Mouse (Mus musculus) lung, postnatal 0 days (tissue): Measurements from ENCODE around the gene Bpifa1. TPM values are rescaled to one million over a fixed set of nuclear protein-coding genes. Genes with fewer than 3 reads are reported as not detected.
A peak's percentile ranks its signal among the peaks of the same experiment; 100 is the strongest.

Source experiments
- ATAC-seq: fragments of 200-750 bp; cut with Nextera tagmentation; 2 replicates; pipeline ENCODE4 v1.8.0; 2017; ENCODE audit warnings: moderate library complexity
- DNase-seq: peaks from one replicate; pipeline ENCODE4 v3.0.0-alpha.2; 2016; ENCODE audit warnings: low spot score
- H3K27ac ChIP-seq: fragments of 300-500 bp; sonication (generic); 2 replicates; pipeline ENCODE4 v1.5.1; 2014; ENCODE audit warnings: antibody characterized with exemption, mild to moderate bottlenecking, low read length, mixed read lengths
- H3K27me3 ChIP-seq: fragments of 300-500 bp; sonication (generic); replicated peaks from 2 replicates; pipeline ENCODE4 v1.6.1; 2014; ENCODE audit warnings: low read length, mixed read lengths; ENCODE audit not compliant: insufficient read depth
- H3K36me3 ChIP-seq: fragments of 300-500 bp; sonication (generic); 2 replicates; pipeline ENCODE4 v1.6.1; 2014; ENCODE audit warnings: low read length, mixed read lengths; ENCODE audit not compliant: insufficient read depth
- H3K4me1 ChIP-seq: fragments of 300-500 bp; sonication (generic); 2 replicates; pipeline ENCODE4 v1.6.1; 2014; ENCODE audit warnings: antibody characterized with exemption, low read depth, low read length, mixed read lengths; ENCODE audit not compliant: insufficient read depth
- H3K4me2 ChIP-seq: fragments of 300-500 bp; sonication (generic); replicated peaks from 2 replicates; pipeline ENCODE4 v1.6.1; 2014; ENCODE audit warnings: low read depth, mild to moderate bottlenecking, low read length, moderate library complexity, mixed read lengths
- H3K4me3 ChIP-seq: fragments of 300-500 bp; sonication (generic); 2 replicates; pipeline ENCODE4 v1.5.1; 2014; ENCODE audit warnings: low read depth, low read length
- H3K9ac ChIP-seq: fragments of 300-500 bp; sonication (generic); replicated peaks from 2 replicates; pipeline ENCODE4 v1.6.1; 2014; ENCODE audit warnings: low read depth, mild to moderate bottlenecking
- H3K9me3 ChIP-seq: fragments of 300-500 bp; sonication (generic); 2 replicates; pipeline ENCODE4 v1.6.1; 2016; ENCODE audit warnings: low read length, mixed read lengths
- CTCF ChIP-seq: IDR thresholded peaks from 2 replicates; pipeline ENCODE4 v1.5.1; 2016; ENCODE audit warnings: antibody characterized with exemption, mild to moderate bottlenecking
- EP300 ChIP-seq: IDR thresholded peaks from 2 replicates; pipeline ENCODE4 v1.6.1; 2016; ENCODE audit warnings: antibody characterized with exemption, mild to moderate bottlenecking, control low read depth
- WGBS: fragments of 180-500 bp; shearing (Covaris S2); extraction: QIAGEN DNeasy Blood & Tissue Kit; methylation state at CpG from one replicate; pipeline ENCODE4 v1.1.7; 2014; 5-methylcytosine and 5-hydroxymethylcytosine counted together
- polyA plus RNA-seq: library from polyadenylated mRNA; unstranded; fragments of >200 nt; fragmentation: Nextera tagmentation; extraction: Ambion mirVana; gene quantifications from 2 replicates; pipeline ENCODE4 v1.2.1, GENCODE M21; 2015

Gene Bpifa1
- polyA plus RNA-seq, 1 experiment from 2014 or later = 5.1 TPM

DNA sequence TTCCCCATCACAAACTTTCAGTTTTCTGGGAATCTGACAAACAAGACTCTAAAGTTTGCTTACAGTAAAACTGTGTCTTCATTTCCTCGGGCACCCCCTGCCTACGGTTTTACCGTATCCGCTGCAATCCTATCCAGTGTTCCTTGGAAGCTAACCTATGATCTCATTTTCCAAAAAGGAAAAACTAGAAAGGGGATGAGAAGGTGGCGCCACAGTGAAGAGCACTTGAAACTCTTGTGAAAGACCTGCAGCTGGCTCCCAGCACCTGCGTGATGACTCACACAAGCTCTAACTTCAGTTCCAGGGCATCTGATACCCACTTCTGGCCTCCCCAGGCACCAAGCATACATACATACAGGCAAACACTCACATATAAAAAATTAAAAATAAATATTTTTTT, 42.6 kb downstream of the Bpifa1 start:
- Histone ChIP-seq H3K27ac (peak overlapping the region; percentile 86), H3K4me2 (no peak overlapping the region), H3K9ac (no peak overlapping the region), H3K4me3 (no peak overlapping the region), H3K27me3 (no peaks in the 10 kb centered on the region), H3K36me3 (no peaks in the 10 kb centered on the region), H3K9me3 (no peaks in the 10 kb centered on the region), H3K4me1 (no peaks in the 10 kb centered on the region)
- no peak; the same call in 1 of the 2 replicates for TF ChIP-seq CTCF
- peak; percentile 57; the same call in 1 of the 2 replicates for TF ChIP-seq EP300
- DNase-seq (peak; percentile 90), ATAC-seq (peak; percentile 91)
- WGBS = 38% methylated on average over 6 of the region's 6 CpGs

DNA sequence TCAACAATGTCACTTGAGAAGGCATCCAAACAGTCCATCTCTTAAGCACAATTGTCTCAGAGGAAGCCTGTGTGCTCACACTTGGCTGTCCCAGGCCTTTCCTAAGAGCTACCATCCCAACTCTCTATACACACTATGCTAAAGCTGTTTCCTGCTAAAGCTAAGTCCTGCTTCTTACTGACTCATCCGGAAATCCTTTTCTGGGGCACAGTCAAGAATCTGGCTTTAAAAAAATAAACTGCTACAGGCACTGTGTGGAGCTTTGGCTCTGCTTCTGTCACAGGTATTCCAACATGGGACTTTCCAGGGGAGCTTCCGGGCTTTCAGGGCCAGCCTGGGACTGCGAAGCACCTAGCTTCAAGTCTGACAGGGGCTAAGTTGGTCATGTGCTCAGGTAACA, 43.1 kb downstream of the Bpifa1 start:
- TF ChIP-seq EP300 = 0 out of 2 replicates have a peak, but pooled peaks have one; percentile 4
- TF ChIP-seq CTCF = no peak
- 44% methylated on average over 3 of the region's 3 CpGs for WGBS
- no peaks in the 10 kb centered on the region for H3K36me3 ChIP-seq
- ATAC-seq (peak; percentile 87), DNase-seq (peak; percentile 56)
- no peaks in the 10 kb centered on the region for H3K9me3 ChIP-seq
- H3K4me3 ChIP-seq = no peak overlapping the region
- H3K9ac ChIP-seq = no peak overlapping the region
- H3K27me3 ChIP-seq = no peaks in the 10 kb centered on the region
- H3K4me1 ChIP-seq = no peaks in the 10 kb centered on the region
- no peak overlapping the region for H3K4me2 ChIP-seq
- peak overlapping the region; percentile 86 for H3K27ac ChIP-seq

- DNase-seq (peak; percentile 55), ATAC-seq (0 out of 2 replicates have a peak, but pooled peaks have one; percentile 12)
- Histone ChIP-seq H3K9ac (no peak overlapping the region), H3K27ac (no peak overlapping the region), H3K4me1 (no peaks in the 10 kb centered on the region), H3K27me3 (no peaks in the 10 kb centered on the region), H3K4me2 (no peak overlapping the region), H3K9me3 (no peaks in the 10 kb centered on the region), H3K4me3 (no peak overlapping the region), H3K36me3 (no peaks in the 10 kb centered on the region)
- TF ChIP-seq CTCF (peak; percentile 65), EP300 (no peak)
- 39% methylated on average over 5 of the region's 5 CpGs for WGBS
These were observed 44.8 kb downstream of the Bpifa1 start for GRCm38 (mm10) chr2:154187468-154187867.

- WGBS = 62% methylated on average over 7 of the region's 7 CpGs
- Histone ChIP-seq H3K4me3 (no peak overlapping the region), H3K27me3 (no peaks in the 10 kb centered on the region), H3K4me2 (no peak overlapping the region), H3K9ac (no peak overlapping the region), H3K36me3 (no peaks in the 10 kb centered on the region), H3K27ac (no peak overlapping the region), H3K9me3 (no peaks in the 10 kb centered on the region), H3K4me1 (no peaks in the 10 kb centered on the region)
- ATAC-seq (no peak), DNase-seq (no peak)
- TF ChIP-seq EP300 (no peak), CTCF (no peak)
These were observed 47.3 kb downstream of the Bpifa1 start for GRCm38 (mm10) chr2:154189877-154190434.

DNA sequence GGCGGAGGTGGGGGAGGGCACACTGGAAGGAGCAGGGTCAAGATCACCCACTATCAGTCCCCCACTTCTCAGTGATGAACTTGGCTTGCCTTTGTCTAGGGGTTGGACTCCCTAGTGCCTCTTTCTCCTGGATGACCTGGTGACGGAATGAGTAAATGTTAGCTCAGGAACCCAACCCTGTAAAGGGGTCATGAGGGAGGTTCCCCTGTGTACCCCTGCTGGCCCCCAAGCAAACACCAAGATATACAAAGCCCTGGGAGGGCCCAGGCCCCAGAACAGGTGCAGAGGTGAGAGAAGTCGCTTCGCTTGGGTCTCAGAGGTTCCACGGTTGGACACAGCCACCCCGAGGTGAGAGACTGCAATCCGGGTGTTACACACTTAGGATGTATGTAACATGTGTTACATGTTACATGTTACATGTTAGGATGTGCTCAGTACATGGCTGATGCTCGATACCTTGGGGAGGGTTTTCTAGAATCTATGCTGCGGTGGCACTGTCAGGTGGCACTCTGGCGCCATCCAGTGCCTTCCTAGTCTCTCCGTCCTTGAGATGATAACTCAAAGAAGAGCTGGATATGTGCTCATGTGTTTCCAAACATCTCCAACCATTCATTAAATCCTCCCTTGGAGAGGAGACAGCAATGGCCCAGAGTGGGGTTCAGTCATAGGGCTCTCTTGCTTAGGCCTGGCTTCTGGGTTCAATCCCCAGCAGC, 48.0 kb downstream of the Bpifa1 start, which contains the start of gene Bpifb1:
Gene Bpifb1 (plus strand): TSS at position 273 of the 713 bp plus-strand sequence.
- ATAC-seq (no peak), DNase-seq (no peak)
- H3K9ac ChIP-seq = no peak within 1 kb of the TSS
- no peak within 1 kb of the TSS for H3K4me2 ChIP-seq
- H3K9me3 ChIP-seq = no peaks in the 10 kb centered on the region
- no peak within 1 kb of the TSS for H3K4me3 ChIP-seq
- TF ChIP-seq CTCF (peak; percentile 45), EP300 (no peak)
- 76% methylated on average over 11 of the region's 11 CpGs for WGBS
- H3K27ac ChIP-seq = no peak within 1 kb of the TSS
- H3K4me1 ChIP-seq = no peaks in the 10 kb centered on the region
- no peaks in the 10 kb centered on the region for H3K36me3 ChIP-seq
- H3K27me3 ChIP-seq = no peaks in the 10 kb centered on the region

- Histone ChIP-seq H3K36me3 (no peaks in the 10 kb centered on the region), H3K9me3 (no peaks in the 10 kb centered on the region), H3K4me3 (no peak overlapping the region), H3K9ac (no peak overlapping the region), H3K4me2 (no peak overlapping the region), H3K27ac (no peak overlapping the region), H3K27me3 (no peaks in the 10 kb centered on the region), H3K4me1 (no peaks in the 10 kb centered on the region)
- ATAC-seq = no peak
- 71% methylated on average over 2 of the region's 2 CpGs for WGBS
- TF ChIP-seq EP300 (no peak), CTCF (no peak)
- DNase-seq = no peak
These were observed 49.5 kb downstream of the Bpifa1 start for GRCm38 (mm10) chr2:154192141-154192540.
